18 mouse cellular contexts compared by ENCODE assay signal in genomic region chr11:8365545-8365944, GRCm38 (mm10).
DNase-seq lines count a peak whose midpoint lies in the region; ATAC-seq lines count a peak whose summit lies in the region.
"Had no signal": no experiment of that assay in that cellular context is flagged by ENCODE, and none has a peak within 500 bp of the region (broad histone marks: within the 10 kb centered on the region; RNA-seq: fewer than 3 reads in every experiment).

No protein-coding gene starts in this region.

- H3K4me2 ChIP-seq in limb, embryonic 11.5 days (ENCODE audit: low read depth, severe bottlenecking) = no peak overlapping the region
- no peak overlapping the region for H3K4me2 ChIP-seq in midbrain, embryonic 13.5 days (replicated peaks)
- no peak overlapping the region for H3K4me2 ChIP-seq in liver, embryonic 11.5 days
- H3K4me2 ChIP-seq: forebrain, embryonic 13.5 days; heart, embryonic 13.5 days had no signal

- peak; percentile 13 for DNase-seq in limb, embryonic 11.5 days (ENCODE audit: low spot score)
- DNase-seq in limb, embryonic 10.5 days (ENCODE audit: low spot score) = no peak
- peak; percentile 13 for DNase-seq in adipocyte (ENCODE audit: low spot score)
- peak; percentile 60 for DNase-seq in adrenal gland, postnatal 25 days
- peak; percentile 9 to 15 for DNase-seq in heart, postnatal 36 days
- DNase-seq in liver, embryonic 11.5 days (ENCODE audit: low spot score) = no peak
- no peak for DNase-seq in left cerebral cortex, adult 8-10 months (ENCODE audit: low spot score in 2 of 2)
- DNase-seq: cerebellum, postnatal 10 days; embryo, embryonic 11 days; gastrocnemius, adult 2 months; kidney, adult 9 months; lung, postnatal 36 days had no signal

- no peaks in the 10 kb centered on the region for H3K27me3 ChIP-seq in limb, embryonic 11.5 days (ENCODE audit: control insufficient read depth, insufficient read depth, low read length)
- no peaks in the 10 kb centered on the region for H3K27me3 ChIP-seq in limb, embryonic 10.5 days (ENCODE audit: low read depth, poor library complexity, severe bottlenecking)
- no peaks in the 10 kb centered on the region for H3K27me3 ChIP-seq in midbrain, embryonic 13.5 days
- H3K27me3 ChIP-seq in liver, embryonic 11.5 days (replicated peaks; ENCODE audit: control insufficient read depth, insufficient read depth, low read length) = no peaks in the 10 kb centered on the region
- H3K27me3 ChIP-seq: forebrain, embryonic 13.5 days; heart, embryonic 13.5 days had no signal

- no peak overlapping the region for H3K4me3 ChIP-seq in limb, embryonic 11.5 days (ENCODE audit: low read depth, low read length)
- H3K4me3 ChIP-seq in limb, embryonic 10.5 days = no peak overlapping the region
- H3K4me3 ChIP-seq in midbrain, embryonic 13.5 days (replicated peaks) = no peak overlapping the region
- H3K4me3 ChIP-seq in liver, embryonic 11.5 days (ENCODE audit: low read depth, low read length) = no peak overlapping the region
- H3K4me3 ChIP-seq: forebrain, embryonic 13.5 days; gastrocnemius, adult 2 months; heart, embryonic 13.5 days; midbrain, embryonic 10.5 days had no signal

- no peak overlapping the region for H3K27ac ChIP-seq in limb, embryonic 11.5 days (replicated peaks; ENCODE audit: low read depth, low read length)
- no peak overlapping the region for H3K27ac ChIP-seq in limb, embryonic 10.5 days
- H3K27ac ChIP-seq in midbrain, embryonic 13.5 days = no peak overlapping the region
- no peak overlapping the region for H3K27ac ChIP-seq in liver, embryonic 11.5 days (ENCODE audit: low read depth, low read length)
- H3K27ac ChIP-seq: forebrain, embryonic 13.5 days; gastrocnemius, adult 2 months; heart, embryonic 13.5 days; liver, embryonic 14.5 days; midbrain, embryonic 10.5 days had no signal

- H3K36me3 ChIP-seq in limb, embryonic 11.5 days (ENCODE audit: control insufficient read depth, insufficient read depth, low read length) = no peaks in the 10 kb centered on the region
- H3K36me3 ChIP-seq in limb, embryonic 10.5 days = no peaks in the 10 kb centered on the region
- H3K36me3 ChIP-seq in midbrain, embryonic 13.5 days = no peaks in the 10 kb centered on the region
- no peaks in the 10 kb centered on the region for H3K36me3 ChIP-seq in liver, embryonic 11.5 days (ENCODE audit: control insufficient read depth, insufficient read depth, low read length)
- H3K36me3 ChIP-seq: heart, embryonic 13.5 days; midbrain, embryonic 10.5 days had no signal

- WGBS in limb, embryonic 11.5 days = 95% methylated on average over 1 of the region's 1 CpGs
- WGBS in limb, embryonic 10.5 days = 85% methylated on average over 1 of the region's 1 CpGs
- WGBS in midbrain, embryonic 13.5 days = 94% methylated on average over 1 of the region's 1 CpGs
- WGBS in liver, embryonic 11.5 days = 47% methylated on average over 1 of the region's 1 CpGs

- no peaks in the 10 kb centered on the region for H3K9me3 ChIP-seq in limb, embryonic 11.5 days (ENCODE audit: control insufficient read depth, low read length)
- H3K9me3 ChIP-seq in limb, embryonic 10.5 days (replicated peaks) = no peaks in the 10 kb centered on the region
- no peaks in the 10 kb centered on the region for H3K9me3 ChIP-seq in midbrain, embryonic 13.5 days
- H3K9me3 ChIP-seq in liver, embryonic 11.5 days (ENCODE audit: control insufficient read depth, low read length) = no peaks in the 10 kb centered on the region
- H3K9me3 ChIP-seq: forebrain, embryonic 13.5 days; heart, embryonic 13.5 days; midbrain, embryonic 10.5 days had no signal

- H3K4me1 ChIP-seq in limb, embryonic 11.5 days (ENCODE audit: control insufficient read depth, insufficient read depth, low read length) = no peaks in the 10 kb centered on the region
- H3K4me1 ChIP-seq in limb, embryonic 10.5 days = no peaks in the 10 kb centered on the region
- H3K4me1 ChIP-seq in midbrain, embryonic 13.5 days (replicated peaks) = no peaks in the 10 kb centered on the region
- no peaks in the 10 kb centered on the region for H3K4me1 ChIP-seq in liver, embryonic 11.5 days (replicated peaks; ENCODE audit: control insufficient read depth, insufficient read depth, low read length)
- H3K4me1 ChIP-seq: forebrain, embryonic 13.5 days; heart, embryonic 13.5 days; midbrain, embryonic 10.5 days had no signal

- H3K9ac ChIP-seq in limb, embryonic 11.5 days (ENCODE audit: low read length) = no peak overlapping the region
- H3K9ac ChIP-seq in midbrain, embryonic 13.5 days (replicated peaks) = no peak overlapping the region
- no peak overlapping the region for H3K9ac ChIP-seq in liver, embryonic 11.5 days (ENCODE audit: low read depth, low read length)
- H3K9ac ChIP-seq: forebrain, embryonic 13.5 days; heart, embryonic 13.5 days; liver, embryonic 14.5 days had no signal

- ATAC-seq in limb, embryonic 11.5 days (ENCODE audit: insufficient number of reproducible peaks, low FRiP score, low TSS enrichment, low read depth) = no peak
- ATAC-seq in midbrain, embryonic 13.5 days = no peak
- no peak for ATAC-seq in liver, embryonic 11.5 days (replicated peaks; ENCODE audit: low FRiP score)
- ATAC-seq: forebrain, embryonic 13.5 days; hindbrain, embryonic 16.5 days had no signal

- intact Hi-C loops in heart, postnatal 36 days (cut with DNase I) = no loop called here

Comparison
In these comparisons a context has a peak if more than half of its experiments do, and no peak if none do; other contexts are left out.
1. DNase-seq: peak in limb, embryonic 11.5 days (single experiment), adipocyte (single experiment), adrenal gland, postnatal 25 days (single experiment) and heart, postnatal 36 days (2 of 2); none in limb, embryonic 10.5 days (single experiment), liver, embryonic 11.5 days (single experiment) and left cerebral cortex, adult 8-10 months (0 of 2).